Mouse (Mus musculus): ENCODE measurements around the gene Aqp7.

DNA sequence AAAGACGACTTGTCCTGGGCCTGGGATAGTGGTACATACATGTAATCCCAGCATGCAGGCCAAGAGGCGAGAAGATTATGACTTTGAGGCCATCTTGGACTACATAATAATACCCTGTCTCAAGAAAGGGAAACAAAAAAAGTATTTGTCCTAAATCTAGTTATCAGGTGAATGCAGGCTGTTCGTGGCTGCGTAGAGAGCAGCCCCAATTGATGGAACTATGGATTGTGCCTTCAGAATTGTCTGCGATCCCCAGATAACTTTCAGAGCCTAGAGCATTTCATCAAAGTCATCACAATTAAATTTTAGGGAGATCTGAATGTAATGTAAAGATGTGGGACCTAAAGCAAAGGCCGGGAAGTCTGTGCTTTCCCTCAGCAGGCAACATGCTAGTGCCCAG lies 51.6 kb downstream of the Aqp7 start:
- TF ChIP-seq CTCF (IDR thresholded peaks at IDR 0.05) (no peak), POLR2A (IDR thresholded peaks at IDR 0.05; ENCODE audit: insufficient read depth, low read depth, low read length) (no peak)
